Mouse (Mus musculus): ENCODE data around the gene Rnf10.

Rnf10 gene

DNA sequence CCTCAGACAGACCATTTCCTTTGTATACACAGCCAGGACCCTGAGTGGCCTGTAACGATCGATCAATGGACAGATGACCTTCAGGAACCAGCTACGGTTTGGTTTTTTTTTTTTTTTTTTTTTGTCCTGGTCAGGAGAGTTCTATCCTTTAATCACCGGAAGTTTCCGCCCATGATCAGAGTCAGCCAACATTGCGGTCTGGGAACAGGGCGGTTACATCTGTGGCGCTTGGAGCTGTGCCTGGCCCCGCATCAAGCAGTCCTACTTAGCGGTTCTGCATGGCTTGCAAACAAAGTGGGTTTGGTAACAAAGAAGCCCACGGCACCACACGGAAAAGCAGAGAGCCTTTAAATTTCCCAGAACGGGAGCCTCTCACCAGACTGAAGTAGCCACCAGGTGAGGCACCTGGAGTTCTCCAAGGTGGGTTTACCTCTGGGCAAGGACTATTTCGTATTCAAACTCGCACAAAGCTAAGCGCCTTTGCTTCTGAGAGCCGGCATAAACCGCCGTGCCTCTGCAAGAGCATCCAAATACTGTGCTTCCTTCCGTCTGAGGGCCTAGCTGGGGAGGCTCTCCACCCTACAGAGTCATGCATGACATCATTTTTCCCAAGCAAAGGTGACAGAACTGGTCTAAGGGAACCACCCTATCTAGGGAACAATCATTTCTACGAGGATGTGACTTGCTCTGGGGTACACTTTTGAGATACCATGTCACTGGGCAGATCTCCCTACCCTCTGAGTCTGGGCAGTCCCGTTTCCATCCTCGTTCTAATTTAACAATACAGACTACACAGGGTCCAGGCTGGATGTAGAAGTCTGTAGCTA, 68.8 kb downstream of the Rnf10 start:
- DNase-seq (ENCODE audit: low spot score in 2 of 2) = no peak

DNA sequence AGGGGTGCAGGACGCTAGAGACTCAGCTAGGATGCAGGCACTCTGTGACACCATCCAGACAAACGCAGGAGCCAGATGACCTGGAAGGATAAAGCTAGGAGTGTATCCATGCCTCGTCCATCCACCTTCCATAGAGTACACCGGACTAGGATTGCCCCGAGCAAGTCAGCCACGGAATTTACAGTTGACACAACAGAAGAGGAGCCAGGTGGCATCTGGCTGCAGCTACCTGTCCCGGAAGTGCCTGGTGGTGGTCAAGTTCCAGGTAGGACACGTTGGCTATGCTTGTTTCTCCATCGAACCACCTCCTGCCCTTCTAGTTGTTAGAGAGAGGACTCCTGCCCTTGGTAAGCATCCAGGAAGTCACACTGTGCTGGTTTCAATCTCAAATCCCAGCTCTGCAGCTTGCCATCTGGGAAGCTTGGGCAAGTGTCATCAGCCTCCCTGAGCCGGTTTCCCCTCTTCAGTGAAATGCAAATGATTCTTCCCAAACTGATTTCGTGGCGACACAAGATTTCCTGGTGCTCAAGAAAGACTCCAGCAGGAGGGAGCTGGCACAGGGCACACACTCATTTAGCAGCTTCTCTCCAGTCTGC, 78.0 kb downstream of the Rnf10 start:
- no peak for DNase-seq (ENCODE audit: low spot score in 2 of 2)

DNA sequence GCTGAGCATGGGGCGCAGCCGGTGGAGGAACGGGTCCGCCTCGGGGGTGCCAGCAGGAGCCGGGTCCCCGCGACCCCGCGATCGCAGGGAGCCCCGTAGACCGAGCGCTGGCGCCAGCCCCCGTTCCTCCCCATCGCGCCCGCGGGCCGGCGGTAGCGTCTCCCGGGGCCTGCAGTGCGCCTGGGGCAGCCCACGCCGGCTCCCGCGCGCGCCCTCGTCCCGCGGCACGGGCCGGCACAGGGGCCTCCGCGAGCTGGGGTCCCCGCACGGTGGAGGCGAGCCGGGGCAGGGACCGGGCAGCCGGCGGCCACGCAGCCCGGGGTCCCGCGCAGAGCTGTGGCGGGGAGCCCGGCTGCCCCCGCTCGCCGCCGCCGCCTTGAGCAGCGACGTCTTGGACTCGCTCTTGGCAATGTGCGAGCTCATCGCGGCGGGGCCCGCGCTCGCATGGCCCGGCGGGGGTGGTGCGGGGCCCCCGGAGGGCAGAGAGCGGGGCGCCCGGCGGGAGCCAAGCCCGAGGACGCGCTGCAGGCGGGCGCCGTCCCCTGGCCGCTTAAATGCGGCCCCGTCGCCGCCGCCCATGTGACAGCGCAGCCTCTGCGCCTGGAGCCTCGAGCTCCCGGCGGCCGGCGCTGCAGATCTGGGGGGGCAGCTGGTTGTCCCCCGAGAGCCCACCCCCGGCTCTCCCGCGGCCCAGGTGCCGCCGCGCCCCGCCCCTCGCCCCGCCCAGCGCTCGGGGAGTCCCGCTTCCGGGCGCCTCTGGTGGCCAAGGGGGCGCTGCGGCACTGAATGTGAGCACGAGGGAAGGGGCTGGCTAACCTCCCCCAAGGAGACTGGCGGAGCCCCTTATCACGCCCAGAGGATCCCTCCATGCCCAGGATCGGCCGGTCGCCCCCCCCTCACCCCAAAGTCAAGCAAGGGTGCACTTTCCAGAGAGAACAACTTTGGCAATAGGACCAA, 78.8 kb downstream of the Rnf10 start, which contains the start of gene Cabp1:
TSS of gene Cabp1 (minus strand) at position 713 of the 957 bp plus-strand sequence.
- no peak for DNase-seq (ENCODE audit: low spot score in 2 of 2)

DNA sequence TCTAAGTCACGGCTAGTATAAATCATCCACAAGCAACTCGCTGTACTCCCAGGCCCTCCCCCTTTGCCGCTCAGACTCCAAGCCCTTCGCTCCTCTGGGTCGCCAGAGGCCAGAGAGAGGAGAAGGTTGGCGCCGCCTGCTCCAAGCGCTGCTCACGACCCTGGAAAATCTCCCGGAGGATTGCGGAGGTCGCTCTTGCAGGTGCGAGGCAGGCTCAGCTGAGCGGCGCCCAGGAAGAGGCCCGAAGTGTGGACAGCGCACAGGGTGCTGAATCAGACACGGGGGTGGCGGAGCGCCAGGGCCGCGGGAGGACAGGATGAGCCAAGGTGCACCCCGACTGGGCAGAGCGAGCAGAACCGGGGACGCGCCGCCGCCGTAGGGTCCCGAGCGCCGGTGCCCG, 79.5 kb downstream of the Rnf10 start:
- DNase-seq (ENCODE audit: low spot score in 2 of 2) = peak; percentile 53 to 71

DNA sequence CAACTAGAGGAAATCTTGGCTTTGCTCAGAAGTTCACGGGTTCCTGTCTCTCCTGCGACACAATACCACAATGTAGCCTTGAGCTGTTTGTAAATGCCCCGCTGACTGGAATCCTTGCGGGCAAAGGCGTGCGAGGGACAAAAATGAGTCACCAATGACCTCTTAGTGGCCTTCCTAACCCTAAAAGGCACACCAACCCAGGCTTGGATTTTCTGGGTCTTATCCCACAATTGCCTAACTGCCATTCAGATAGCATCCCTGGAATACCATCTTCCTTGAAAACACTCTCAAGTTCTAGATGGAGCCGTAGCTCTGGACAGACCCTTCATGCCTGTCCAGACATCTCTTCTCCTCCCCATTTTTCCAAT, 79.9 kb downstream of the Rnf10 start:
- no peak for DNase-seq (ENCODE audit: low spot score in 2 of 2)

DNA sequence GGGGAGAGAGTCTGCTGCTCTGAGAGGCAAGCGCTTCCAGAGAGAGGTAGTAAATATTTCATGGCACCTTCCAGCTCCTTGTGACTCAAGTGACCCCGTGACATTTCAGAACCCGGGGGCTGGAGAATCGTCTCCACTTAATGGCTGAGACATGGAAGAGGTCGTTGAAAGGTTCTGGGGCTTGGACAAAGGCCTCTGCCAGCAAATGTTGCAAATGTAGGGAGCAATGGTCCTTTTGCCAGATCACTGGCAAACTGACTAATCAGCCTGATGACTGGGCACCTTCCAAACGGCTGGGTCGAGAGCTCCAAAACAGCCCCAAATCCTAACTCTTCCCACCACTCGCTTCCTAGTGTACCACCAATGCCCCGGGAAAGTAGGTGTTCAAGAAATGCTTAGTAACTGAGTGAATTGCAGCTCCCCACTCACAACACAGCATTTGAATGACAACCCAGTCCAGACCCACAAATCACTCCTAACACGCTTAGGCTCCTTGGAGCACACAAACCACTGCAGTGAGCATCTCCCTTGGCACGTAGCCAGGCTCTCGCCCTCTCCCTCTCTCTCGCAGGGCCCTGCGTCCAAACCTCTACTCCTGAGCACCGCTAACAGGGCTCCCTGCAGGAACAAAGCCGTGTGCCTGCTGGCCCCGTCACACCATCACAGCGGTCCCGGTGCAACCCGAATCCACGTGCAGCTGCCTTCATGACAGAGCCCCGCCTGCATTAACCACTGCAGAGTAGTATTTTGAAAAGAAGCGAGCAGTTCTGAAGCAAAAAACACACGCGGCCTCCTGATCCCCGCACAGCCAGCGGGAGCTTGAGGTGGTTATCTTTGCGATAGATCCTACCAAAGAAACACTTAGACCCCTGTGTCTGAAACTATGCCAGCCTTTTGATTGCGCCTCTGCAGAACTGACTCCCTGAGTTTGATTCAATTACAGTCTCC, 80.5 kb downstream of the Rnf10 start:
- DNase-seq (ENCODE audit: low spot score in 2 of 2) = no peak
